Mouse (Mus musculus) heart, embryonic 13.5 days (tissue): ENCODE measurements around the gene Majin. TPM values are rescaled to one million over a fixed set of nuclear protein-coding genes. Genes with fewer than 3 reads are reported as not detected.

Experiments
- ATAC-seq: fragments of 200-750 bp; cut with Nextera tagmentation; 2 replicates; pipeline ENCODE4 v1.8.0; 2017; ENCODE audit warnings: moderate TSS enrichment; ENCODE audit not compliant: insufficient number of reproducible peaks, low FRiP score, low TSS enrichment; ENCODE audit errors: extremely low read depth
- H3K27ac ChIP-seq: fragments of 300-500 bp; sonication (generic); replicated peaks from 2 replicates; pipeline ENCODE4 v1.5.1; 2015; ENCODE audit warnings: moderate library complexity, mild to moderate bottlenecking, inconsistent platforms
- H3K27me3 ChIP-seq: fragments of 300-500 bp; sonication (generic); replicated peaks from 2 replicates; pipeline ENCODE4 v1.6.1; 2015; ENCODE audit warnings: mild to moderate bottlenecking, inconsistent platforms
- H3K36me3 ChIP-seq: fragments of 300-500 bp; sonication (generic); 2 replicates; pipeline ENCODE4 v1.6.1; 2015; ENCODE audit warnings: mild to moderate bottlenecking, inconsistent platforms
- H3K4me1 ChIP-seq: fragments of 300-500 bp; sonication (generic); 2 replicates; pipeline ENCODE4 v1.6.1; 2015; ENCODE audit warnings: inconsistent platforms
- H3K4me2 ChIP-seq: fragments of 300-500 bp; sonication (generic); 2 replicates; pipeline ENCODE4 v1.6.1; 2015; ENCODE audit warnings: inconsistent platforms, mild to moderate bottlenecking, moderate library complexity
- H3K4me3 ChIP-seq: fragments of 300-500 bp; sonication (generic); 2 replicates; pipeline ENCODE4 v1.5.1; 2015; ENCODE audit warnings: moderate library complexity, mild to moderate bottlenecking, inconsistent platforms
- H3K9ac ChIP-seq: fragments of 300-500 bp; sonication (generic); 2 replicates; pipeline ENCODE4 v1.6.1; 2015; ENCODE audit warnings: inconsistent platforms, mild to moderate bottlenecking, moderate library complexity
- H3K9me3 ChIP-seq: fragments of 300-500 bp; sonication (generic); 2 replicates; pipeline ENCODE4 v1.6.1; 2016; ENCODE audit warnings: inconsistent platforms
- whole genome bisulfite sequencing: fragments of 180-500 bp; shearing (Covaris S2); methylation state at CpG from one replicate; pipeline ENCODE4 v1.1.7; 2015; ENCODE audit warnings: mixed read lengths; 5-methylcytosine and 5-hydroxymethylcytosine counted together
- microRNA counts: library from miRNA; unstranded; fragments of <30 nt; microRNA quantifications from one replicate; lab custom pipeline; 2016
- microRNA-seq: library from miRNA; unstranded; fragments of <30 nt; microRNA quantifications from one replicate; pipeline ENCODE4, GENCODE M21; 2016
- polyA plus RNA-seq: library from polyadenylated mRNA; unstranded; fragments of >200 nt; fragmentation: Nextera tagmentation; extraction: Ambion mirVana; gene quantifications from 2 replicates; pipeline ENCODE4 v1.2.1, GENCODE M21; 2015

Majin gene
- polyA plus RNA-seq, 1 experiment from 2014 or later: not detected

- Histone ChIP-seq H3K9ac (no peak overlapping the region), H3K27me3 (peaks cover 14% of the 10 kb centered on the region), H3K36me3 (no peaks in the 10 kb centered on the region), H3K9me3 (no peaks in the 10 kb centered on the region), H3K27ac (peak overlapping the region; percentile 37; the same call in 1 of the 2 replicates), H3K4me1 (peaks cover 22% of the 10 kb centered on the region), H3K4me2 (no peak overlapping the region), H3K4me3 (no peak overlapping the region)
- WGBS: 79% methylated on average over 4 of the region's 4 CpGs
- ATAC-seq: no peak
Observed at GRCm38 (mm10) chr19:6273592-6273991, 89.4 kb downstream of the Majin start.

MicroRNA genes within 50 kb of the gene (microRNA counts, 519-probe panel; counts per million panel counts)
- microRNA mmu-miR-192 (lab: Ali Mortazavi, UCI): 209 counts per million, percentile 61 among the panel's probes with 10 or more counts

Small RNA genes lying within 50 kb of the gene (microRNA-seq; reads per million reads assigned to microRNA genes)
- gene Mir192 (66.3 reads per million, percentile 49 among the genes with 10 or more reads in this experiment), gene Mir194-2 (46.7 reads per million, percentile 43 among the genes with 10 or more reads in this experiment)

Other genes starting within 250 kb of the Majin start
- gene Pola2, start 220.2 kb upstream of the Majin start, polyA plus RNA-seq: 47.2 and 49.5 TPM in 2 replicates
- not detected in 2 replicates for gene Slc22a20, start 198.2 kb upstream of the Majin start, polyA plus RNA-seq
- 5.3 and 6.0 TPM in 2 replicates for gene Capn1, start 168.5 kb upstream of the Majin start, polyA plus RNA-seq
- 17.6 and 18.6 TPM in 2 replicates for gene Syvn1, start 137.8 kb upstream of the Majin start, polyA plus RNA-seq
- 59.8 and 66.3 TPM in 2 replicates for gene Mrpl49, start 126.6 kb upstream of the Majin start, polyA plus RNA-seq
- gene Fau, start 126.5 kb upstream of the Majin start, polyA plus RNA-seq: 467 and 540 TPM in 2 replicates
- 21.1 and 23.1 TPM in 2 replicates for gene Znhit2, start 123.2 kb upstream of the Majin start, polyA plus RNA-seq
- 7.8 and 8.0 TPM in 2 replicates for gene Tm7sf2, start 116.0 kb upstream of the Majin start, polyA plus RNA-seq
- 48.1 and 48.4 TPM in 2 replicates for gene Vps51, start 107.2 kb upstream of the Majin start, polyA plus RNA-seq
- not detected in 2 replicates for gene Tmem262, start 104.4 kb upstream of the Majin start, polyA plus RNA-seq
- gene Gm28374, start 102.1 kb upstream of the Majin start, polyA plus RNA-seq: 0.83 and 0.92 TPM in 2 replicates
- gene Zfpl1, start 99.4 kb upstream of the Majin start, polyA plus RNA-seq: 50.7 and 53.7 TPM in 2 replicates
- 27.4 and 27.6 TPM in 2 replicates for gene Cdca5, start 99.4 kb upstream of the Majin start, polyA plus RNA-seq
- gene AC131692.1, start 90.0 kb upstream of the Majin start, polyA plus RNA-seq: 0.20 and 0.28 TPM in 2 replicates
- 0.09 and 0.24 TPM in 2 replicates for gene Naaladl1, start 78.6 kb upstream of the Majin start, polyA plus RNA-seq
- 30.8 and 33.0 TPM in 2 replicates for gene Sac3d1, start 65.7 kb upstream of the Majin start, polyA plus RNA-seq
- 21.0 and 23.9 TPM in 2 replicates for gene Snx15, start 56.1 kb upstream of the Majin start, polyA plus RNA-seq
- not detected in 2 replicates for gene Batf2, start 43.4 kb upstream of the Majin start, polyA plus RNA-seq
- gene Arl2, start 42.8 kb upstream of the Majin start, polyA plus RNA-seq: 83.0 and 85.6 TPM in 2 replicates
- gene Gpha2, start 42.0 kb downstream of the Majin start, polyA plus RNA-seq: 0.34 TPM in 1 of 2 replicates, not detected in the other
- gene Ppp2r5b, start 51.5 kb downstream of the Majin start, polyA plus RNA-seq: 20.7 and 21.2 TPM in 2 replicates
- 6.5 and 7.1 TPM in 2 replicates for gene Atg2a, start 57.3 kb downstream of the Majin start, polyA plus RNA-seq
- gene Ehd1, start 92.3 kb downstream of the Majin start, polyA plus RNA-seq: 70.0 and 72.4 TPM in 2 replicates
- 0.45 and 0.60 TPM in 2 replicates for gene Cdc42bpg, start 122.1 kb downstream of the Majin start, polyA plus RNA-seq
- gene Men1, start 150.6 kb downstream of the Majin start, polyA plus RNA-seq: 46.9 and 48.1 TPM in 2 replicates
- 12.5 and 13.5 TPM in 2 replicates for gene Map4k2, start 156.7 kb downstream of the Majin start, polyA plus RNA-seq
- gene Sf1, start 179.3 kb downstream of the Majin start, polyA plus RNA-seq: 89.2 and 89.7 TPM in 2 replicates
- 203 and 219 TPM in 2 replicates for gene Pygm, start 200.0 kb downstream of the Majin start, polyA plus RNA-seq
- 38.4 and 53.6 TPM in 2 replicates for gene Rasgrp2, start 215.0 kb downstream of the Majin start, polyA plus RNA-seq
- gene Nrxn2, start 234.3 kb downstream of the Majin start, polyA plus RNA-seq: 0.52 and 0.70 TPM in 2 replicates